Mouse (Mus musculus): ENCODE results near the gene Atad1. TPM values are rescaled to one million over a fixed set of nuclear protein-coding genes. Genes with fewer than 3 reads are reported as not detected.
"Not testable (repeated sequence)": the region's sequence is repeated elsewhere in the genome, so short reads cannot be mapped to it uniquely, and the experiment has no call there.

The Atad1 gene
- 10 to 100 TPM; 62.1 to 71.9 TPM for total RNA-seq (2021)
- long read RNA-seq, experiment 1, transcript Atad1-203 (10 exons, 3,771 nt), result major isoform, 43 of 46 reads
- long read RNA-seq, experiment 1, partial matches to known transcripts, result 0 of 46 reads
- long read RNA-seq, experiment 1, other reads (novel, unspliced or antisense), result 2 of 46 reads
- long read RNA-seq, experiment 2, transcript Atad1-203 (10 exons, 3,771 nt), result major isoform, 129 of 141 reads
- long read RNA-seq, experiment 2, partial matches to known transcripts, result 8 of 141 reads
- long read RNA-seq, experiment 2, other reads (novel, unspliced or antisense), result 2 of 141 reads

DNA sequence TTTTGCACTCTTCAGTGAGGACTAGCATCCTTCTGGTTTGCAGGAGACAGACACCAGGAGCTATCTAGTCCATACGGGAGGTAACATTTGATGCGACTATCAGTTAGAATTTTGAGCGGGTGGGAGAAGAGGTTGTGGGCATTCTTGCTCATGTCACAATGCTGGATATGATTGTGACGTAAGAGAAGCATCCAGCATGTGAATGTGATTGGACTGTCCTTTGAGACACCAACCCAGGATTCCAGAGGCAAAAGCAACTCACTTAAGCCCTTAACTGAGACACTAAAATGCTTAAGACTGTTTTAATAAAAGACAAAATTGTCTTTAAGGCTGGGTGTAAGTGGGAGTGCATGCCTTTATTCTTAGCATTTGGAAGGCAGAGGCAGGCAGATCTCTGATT is at the start of gene Atad1:
TSS of gene Atad1 (minus strand) at position 101 of the 400 bp plus-strand sequence.
- DNase-seq (ENCODE audit: low spot score in 2 of 2), result no peak

DNA sequence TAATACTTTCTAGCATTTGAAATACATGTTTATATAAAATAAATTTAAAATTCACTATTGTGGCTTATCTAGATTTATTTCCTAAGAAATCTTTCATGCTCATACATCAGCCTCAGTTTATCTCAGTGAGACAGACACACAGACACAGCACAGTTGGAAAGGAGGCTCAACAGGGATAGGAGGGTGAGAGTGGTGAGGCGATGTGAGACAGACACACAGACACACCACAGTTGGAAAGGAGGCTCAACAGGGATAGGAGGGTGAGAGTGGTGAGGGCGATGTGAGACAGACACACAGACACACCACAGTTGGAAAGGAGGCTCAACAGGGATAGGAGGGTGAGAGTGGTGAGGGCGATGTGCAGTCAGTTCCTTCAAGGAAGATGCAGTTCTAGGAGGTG is 48.4 kb upstream of the Atad1 start:
- not testable (repeated sequence) for DNase-seq (ENCODE audit: low spot score in 2 of 2)

DNA sequence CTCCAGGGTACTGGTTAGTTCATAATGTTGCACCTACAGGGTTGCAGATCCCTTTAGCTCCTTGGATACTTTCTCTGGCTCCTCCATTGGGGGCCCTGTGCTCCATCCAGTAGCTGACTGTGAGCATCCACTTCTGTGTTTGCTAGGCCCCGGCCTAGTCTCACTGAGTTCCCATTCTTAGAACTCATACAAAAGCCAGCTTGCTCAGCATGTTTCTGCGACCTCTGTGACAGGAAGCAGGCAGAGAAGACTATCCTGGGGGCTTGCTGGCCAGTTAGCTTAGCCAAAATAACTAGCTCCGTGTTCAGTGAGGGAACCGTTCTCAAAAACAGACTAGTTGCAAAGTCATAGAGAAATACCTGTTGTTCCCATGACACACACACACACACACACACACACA is 47.8 kb upstream of the Atad1 start:
- not testable (repeated sequence) for DNase-seq (ENCODE audit: low spot score in 2 of 2)

DNA sequence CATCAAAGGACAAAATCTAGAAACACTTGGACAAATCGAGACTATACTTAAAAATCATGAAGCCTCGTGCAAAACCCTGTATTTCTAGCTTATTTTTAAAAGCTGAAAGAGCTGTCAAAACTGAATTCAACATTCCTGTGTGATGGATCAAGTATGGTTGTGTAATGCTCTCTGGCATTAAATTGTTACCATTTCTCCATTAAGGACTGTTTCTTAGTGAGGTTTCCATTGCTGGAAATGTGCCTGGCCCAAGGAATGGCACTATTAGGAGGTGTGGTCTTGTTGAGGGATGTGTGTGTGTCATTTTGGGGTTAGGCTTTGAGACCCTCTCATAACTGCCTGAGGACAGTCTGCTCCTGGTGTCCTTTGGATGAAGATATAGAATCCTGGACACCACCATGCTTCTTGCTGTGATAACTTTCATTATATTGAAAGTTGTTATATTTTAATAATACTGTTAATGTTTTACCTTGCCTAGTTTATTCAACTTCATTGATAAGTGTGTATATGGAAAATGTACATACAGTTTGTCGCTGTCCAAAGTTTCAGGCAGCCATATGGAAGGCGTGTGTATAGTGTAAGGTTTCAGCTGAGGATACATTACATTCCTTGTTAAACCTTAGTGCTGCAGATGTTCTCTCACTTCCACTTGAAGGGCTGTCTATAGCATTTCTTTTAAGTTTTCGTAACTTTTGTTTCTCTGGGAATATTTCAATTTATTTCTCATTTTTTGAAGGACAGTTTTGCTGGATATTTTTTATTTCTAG is 41.9 kb upstream of the Atad1 start:
- DNase-seq (ENCODE audit: low spot score in 2 of 2), result no peak

DNA sequence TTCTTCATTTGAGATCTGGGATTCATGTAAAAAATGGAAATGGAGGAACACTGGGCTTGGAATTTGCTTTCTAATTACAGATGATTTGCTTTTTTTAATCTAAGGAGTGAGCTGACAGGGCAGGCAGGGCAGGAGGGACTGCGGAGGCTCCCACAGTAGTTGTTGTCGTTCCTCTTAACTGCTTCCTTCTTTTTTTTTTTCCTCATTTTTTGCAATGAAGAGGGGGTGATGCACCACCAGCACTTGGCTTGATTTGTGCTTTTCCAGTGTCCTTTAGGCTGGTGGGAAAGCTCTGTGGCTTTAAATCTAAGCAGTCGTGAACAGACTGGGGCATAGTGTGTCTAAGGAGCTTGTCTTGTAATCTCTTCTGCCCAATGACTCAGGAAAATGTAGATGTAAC is 39.5 kb upstream of the Atad1 start:
- no peak for DNase-seq (ENCODE audit: low spot score in 2 of 2)

DNA sequence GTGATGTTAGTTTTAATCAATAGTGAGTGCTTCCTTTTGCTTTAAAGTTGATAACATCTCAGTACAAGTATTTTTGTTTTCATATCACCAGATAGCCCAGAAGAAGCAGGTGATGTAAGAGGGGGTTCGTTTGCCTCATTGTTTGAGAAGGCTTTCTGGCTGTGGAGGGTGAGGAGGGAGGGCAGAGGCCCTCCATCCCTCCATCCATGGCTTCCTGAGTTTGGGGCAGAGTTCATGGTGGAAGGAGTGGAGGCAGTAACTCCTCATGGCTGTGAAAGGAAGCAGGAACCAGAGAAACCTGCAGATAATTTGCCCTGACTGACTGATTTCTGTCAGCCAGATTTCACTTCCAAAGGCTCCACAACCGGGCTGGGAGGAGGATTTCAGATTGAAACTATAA is 38.8 kb upstream of the Atad1 start:
- no peak for DNase-seq (ENCODE audit: low spot score in 2 of 2)

DNA sequence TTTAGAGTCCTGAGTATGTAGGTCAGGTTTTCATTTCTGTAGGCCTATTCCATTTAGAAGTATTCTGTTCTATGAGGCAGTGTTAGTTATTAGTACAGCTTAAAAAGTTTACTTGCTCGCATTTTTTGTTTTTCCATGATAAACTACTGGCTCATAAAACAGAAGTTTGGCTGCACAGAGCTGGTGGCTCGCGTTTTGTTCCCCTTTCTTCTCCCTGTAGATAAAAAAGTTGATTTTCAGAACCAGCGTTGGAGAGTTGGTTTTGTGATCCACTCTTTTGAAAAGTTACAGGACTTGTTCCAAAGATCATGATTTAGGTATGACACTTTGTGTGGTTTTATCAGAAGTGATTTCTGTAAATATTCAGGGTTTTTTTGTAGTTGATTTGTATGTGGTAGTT is 22.9 kb upstream of the Atad1 start:
- no peak for DNase-seq (ENCODE audit: low spot score in 2 of 2)

DNA sequence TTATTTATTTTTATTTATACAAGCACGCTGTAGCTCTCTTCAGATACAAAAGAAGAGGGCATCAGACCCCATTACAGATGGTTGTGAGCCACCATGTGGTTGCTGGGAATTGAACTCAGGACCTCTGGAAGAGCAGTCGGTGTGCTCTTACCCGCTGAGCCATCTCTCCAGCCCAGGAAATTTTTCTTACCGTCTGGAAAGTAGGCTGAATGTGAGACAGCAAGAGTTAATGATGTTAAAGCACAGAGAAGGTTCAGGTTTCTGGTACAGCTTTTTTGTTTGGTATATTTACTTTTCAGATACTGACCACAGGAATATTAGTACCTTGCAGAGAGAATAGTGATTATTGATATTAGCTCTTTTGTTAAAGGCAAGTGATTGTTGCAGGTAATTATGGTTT is 21.6 kb upstream of the Atad1 start:
- no peak for DNase-seq (ENCODE audit: low spot score in 2 of 2)

DNA sequence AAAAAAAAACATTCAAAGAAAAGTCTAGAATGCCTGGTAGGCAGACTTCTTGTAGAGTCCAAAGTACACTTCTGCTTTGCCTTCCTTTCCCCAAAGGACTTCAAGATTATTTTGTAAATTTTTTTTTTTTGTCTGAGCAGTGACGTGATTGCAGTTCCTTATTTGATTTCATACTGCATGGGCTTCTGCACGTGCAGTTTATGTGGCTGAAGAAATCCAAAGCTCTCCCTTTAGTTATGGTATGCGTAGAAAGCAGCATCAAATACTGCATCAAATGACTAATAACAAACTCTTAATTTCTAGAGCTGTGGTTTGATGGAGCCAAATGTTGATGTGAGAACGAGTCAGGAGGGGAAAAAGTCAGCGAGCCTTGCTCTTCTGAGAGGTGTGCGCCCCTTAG is 20.9 kb upstream of the Atad1 start:
- no peak for DNase-seq (ENCODE audit: low spot score in 2 of 2)

DNA sequence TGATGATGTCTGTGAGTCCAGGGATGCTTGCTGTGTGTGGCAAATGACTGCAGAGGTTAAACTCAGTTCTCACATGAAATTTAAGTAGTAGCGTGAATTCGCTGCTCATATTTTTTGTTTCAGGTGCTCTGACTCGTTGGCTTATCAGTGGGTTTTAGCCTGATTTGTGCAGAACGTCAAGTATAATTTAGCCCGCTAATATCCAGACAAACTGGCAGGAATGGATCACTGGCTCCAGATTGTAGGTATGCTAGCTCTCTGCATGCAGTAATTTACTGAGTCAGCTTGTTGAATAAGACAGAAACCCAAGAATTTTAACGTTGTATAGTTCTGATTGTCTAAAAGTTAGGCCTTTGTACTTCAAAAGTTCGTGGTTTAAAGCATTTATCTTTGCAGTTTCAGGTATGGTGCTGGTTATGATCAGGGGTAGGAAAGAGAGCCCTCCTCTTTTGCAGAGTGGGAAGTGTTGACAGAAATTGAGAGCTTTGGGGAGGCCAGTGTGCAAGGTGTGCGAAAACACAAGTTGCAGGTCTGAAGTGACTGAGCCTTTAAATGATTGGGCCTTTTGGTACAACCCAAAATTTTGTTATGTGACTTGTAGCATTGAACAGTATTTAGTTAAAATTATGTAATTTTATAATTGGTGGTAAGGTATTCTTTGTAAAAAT is 19.9 kb upstream of the Atad1 start:
- no peak for DNase-seq (ENCODE audit: low spot score in 2 of 2)

DNA sequence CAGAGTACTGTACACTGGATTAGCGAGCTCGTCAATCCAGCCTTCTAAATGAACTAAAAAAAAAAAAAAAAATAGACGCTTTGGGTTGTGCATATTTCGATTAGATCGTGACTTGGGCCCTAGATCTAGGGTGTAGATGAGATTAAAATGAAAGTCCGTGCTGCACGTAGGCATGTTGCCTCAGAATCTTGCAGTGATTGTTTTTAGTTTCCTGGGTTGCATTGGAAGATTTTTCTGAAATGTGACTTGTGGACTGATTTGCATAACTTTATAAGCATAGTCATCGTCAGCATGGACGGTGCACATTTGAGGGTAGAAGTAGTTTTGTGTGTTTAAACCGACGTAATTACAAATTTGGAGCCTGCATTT is 19.2 kb upstream of the Atad1 start:
- no peak for DNase-seq (ENCODE audit: low spot score in 2 of 2)

DNA sequence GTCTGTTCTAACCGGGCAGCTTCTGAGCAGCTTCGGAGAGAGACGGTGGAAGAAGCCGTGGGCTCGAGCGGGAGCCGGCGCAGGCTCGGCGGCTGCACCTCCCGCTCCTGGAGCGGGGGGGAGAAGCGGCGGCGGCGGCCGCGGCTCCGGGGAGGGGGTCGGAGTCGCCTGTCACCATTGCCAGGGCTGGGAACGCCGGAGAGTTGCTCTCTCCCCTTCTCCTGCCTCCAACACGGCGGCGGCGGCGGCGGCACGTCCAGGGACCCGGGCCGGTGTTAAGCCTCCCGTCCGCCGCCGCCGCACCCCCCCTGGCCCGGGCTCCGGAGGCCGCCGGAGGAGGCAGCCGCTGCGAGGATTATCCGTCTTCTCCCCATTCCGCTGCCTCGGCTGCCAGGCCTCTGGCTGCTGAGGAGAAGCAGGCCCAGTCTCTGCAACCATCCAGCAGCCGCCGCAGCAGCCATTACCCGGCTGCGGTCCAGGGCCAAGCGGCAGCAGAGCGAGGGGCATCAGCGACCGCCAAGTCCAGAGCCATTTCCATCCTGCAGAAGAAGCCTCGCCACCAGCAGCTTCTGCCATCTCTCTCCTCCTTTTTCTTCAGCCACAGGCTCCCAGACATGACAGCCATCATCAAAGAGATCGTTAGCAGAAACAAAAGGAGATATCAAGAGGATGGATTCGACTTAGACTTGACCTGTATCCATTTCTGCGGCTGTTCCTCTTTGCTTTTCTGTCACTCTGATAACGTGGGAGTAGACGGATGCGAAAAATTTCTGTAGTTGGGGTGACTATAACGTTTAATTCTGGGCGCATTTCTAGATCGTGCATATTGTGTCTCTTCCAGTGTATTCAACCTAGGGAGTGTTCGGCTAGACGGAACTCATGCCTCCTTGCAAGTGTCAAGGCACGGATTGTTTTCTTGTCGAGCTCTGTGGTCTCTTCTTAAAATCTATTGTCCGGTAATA is 18.5 kb upstream of the Atad1 start:
- DNase-seq (ENCODE audit: low spot score in 2 of 2), result peak; percentile 61 to 68

DNA sequence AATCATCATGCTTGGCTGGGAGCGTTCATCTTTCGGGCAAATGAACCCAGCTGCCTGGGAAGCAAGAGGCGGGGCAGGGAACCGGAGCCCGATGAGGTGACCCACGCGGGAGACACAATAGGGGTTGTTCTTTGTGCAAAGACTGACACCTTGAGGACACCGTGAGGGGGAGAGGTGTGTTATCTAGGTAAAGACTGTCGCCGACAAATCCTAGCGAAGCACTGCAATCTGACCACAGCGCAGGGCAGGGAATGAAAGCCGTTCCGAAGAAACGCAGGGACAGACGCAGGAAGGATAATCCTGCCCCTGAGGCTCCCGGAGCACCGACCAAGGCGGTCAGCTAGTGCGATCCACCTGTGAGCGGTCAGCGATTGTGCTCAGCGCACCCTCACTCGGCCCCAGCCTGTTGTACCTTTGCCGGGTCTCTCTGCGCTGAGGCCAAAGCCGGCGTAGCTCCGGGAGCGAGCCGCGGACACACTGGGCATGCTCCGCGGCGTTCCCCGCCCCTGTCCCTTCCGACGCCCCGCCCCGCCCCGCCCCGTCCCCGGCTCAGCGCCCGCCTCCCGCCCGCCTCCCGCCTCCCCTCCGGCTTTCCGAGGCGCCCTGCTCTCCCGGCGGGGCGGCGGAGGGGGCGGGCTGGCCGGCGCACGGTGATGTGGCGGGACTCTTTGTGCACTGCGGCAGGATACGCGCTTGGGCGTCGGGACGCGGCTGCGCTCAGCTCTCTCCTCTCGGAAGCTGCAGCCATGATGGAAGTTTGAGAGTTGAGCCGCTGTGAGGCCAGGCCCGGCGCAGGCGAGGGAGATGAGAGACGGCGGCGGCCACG is 17.5 kb upstream of the Atad1 start, which contains the start of gene Pten:
TSS of gene Pten (plus strand) at position 598 of the 826 bp plus-strand sequence.
- peak; percentile 98 to 99 for DNase-seq (ENCODE audit: low spot score in 2 of 2)

DNA sequence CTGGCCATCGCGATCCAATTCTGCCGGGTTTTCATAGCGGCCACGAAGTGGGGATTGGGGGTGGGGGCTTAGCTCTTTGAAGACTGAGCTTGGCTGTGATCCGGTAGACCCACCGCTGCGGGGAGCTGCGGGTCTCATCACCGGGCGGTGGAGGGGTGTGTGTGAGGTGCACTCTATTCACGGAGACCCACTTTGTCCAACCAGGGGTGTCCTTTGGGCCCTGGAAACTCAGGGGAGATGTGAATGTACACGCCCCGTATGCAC is 17.0 kb upstream of the Atad1 start:
- DNase-seq (ENCODE audit: low spot score in 2 of 2), result no peak

DNA sequence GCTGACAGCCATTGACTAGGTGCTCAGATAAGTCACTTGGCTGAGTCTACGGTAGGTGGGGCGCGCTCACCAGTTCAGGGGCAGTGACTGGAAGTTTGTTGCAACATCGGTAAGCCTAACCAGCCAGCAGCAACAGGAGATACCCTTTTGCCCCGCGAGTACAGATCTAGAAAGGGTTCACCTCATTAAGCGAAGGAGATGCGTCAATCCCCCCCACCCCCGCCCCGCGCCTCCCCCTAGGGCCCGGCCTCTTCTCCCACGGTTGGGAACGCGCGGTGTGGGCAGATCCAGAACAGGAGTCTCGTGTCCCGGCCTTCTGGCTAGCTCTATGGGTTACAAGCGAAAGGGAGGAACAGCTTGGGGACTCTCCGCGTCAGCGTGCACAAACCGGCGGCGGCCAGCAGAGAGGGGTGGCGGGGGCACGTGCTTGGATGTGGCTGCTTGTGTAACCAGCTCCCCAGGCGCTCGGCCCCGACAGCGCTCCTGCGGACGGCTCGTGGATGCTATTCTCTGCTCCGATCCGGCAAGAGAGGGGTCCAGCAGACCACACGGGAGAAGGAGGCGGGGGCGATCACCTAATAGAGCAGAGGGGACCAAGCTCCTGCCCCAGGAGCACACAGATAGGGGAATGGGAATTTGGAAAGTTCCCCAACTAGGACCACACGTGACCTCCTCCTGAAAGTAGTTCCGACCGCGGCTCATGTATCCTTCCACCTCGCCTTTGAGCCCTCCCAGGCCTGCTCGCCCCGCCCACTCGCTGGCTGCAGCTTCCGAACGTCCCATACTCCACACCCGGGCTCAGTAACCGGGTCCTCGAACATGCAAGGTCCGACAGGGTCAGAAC is 16.4 kb upstream of the Atad1 start:
- DNase-seq (ENCODE audit: low spot score in 2 of 2), result peak; percentile 96 to 97

DNA sequence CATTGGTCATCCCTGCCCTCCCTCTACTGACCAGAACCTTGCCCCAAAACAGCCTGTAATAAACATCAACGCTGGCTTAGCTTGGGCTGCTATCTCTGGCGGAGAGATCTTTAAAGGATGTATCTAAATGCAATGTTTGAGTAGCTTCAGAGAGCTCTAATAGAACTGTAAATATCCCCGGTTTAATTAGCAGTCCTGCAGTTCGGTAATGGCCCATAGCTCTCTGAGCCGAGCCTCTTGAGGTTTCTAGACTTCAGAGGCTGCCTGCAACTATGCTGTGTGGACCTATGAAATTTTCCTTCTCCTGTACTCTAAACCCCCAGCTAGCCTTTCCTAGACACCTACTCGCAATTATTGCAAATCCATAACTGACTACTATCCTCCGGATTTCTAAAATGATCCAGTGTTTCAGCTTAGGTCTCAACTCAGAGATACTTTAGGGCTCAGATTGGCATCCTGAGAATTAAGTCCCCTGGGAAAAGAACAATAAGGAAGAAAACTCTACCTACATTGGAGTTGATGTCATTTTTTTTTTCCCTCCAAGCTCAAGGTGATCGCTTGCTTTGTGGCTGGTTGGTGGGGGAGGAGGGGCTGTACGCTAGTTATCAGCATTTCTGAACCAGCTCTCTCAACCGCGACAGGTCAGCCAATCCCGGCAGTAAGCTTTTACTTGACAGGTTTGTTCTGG is 15.7 kb upstream of the Atad1 start:
- DNase-seq (ENCODE audit: low spot score in 2 of 2), result no peak

DNA sequence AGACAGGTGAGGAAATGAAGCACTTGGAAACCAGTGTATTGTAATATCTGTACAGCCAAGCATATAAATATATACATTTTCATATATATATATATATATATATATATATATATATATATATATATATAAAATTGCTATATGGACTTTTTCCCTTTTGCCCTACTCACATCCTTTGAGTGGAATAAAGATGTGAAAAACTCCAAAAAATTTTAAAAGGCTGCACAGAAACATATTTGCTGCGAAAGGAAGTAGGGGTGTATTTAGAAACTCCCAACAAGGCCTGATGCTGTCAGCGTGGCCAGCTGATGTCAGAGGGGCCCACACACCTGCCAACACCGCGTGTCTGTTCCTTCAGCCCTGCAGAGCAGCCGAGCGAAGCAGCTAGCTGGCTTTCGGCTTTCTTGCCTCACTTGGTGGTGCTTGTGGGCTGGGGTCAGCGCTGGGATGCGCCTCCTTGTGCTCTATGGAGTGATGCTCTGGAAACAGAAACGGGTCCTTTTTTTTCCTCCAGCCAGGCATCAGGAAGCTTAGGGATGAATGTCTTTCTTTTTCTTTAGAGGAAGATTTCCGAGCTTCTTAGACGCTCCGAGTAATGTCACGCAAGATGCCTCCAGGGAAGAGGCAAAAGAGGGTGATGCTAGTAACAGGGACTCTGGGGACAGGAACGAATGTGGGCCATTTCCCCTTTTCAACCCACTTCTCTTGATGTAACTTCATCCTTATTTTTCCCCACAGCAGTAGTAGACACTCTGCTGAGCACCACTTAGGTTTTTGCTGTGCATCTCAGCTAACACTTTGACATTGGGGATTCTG is 14.8 kb upstream of the Atad1 start:
- no peak for DNase-seq (ENCODE audit: low spot score in 2 of 2)

DNA sequence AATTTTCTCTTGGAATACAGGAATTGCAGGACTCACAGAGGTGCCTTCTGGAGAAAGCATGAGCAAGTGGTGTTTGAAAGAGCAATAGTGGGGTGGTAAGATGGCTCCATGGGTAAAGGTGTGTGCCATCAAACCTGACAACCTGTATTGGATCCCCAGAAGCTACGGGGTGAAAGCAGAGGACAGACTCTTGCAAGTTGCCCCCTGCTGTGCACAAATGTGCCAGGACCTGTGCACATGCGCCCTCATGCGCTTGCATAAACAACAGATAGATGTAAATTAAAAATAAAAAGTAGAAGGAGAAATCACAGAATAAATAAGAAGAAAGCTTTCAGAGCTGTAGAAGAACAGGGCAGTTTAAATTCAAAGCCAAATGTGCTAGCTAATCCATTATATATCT is 13.8 kb upstream of the Atad1 start:
- no peak for DNase-seq (ENCODE audit: low spot score in 2 of 2)
